Mouse (Mus musculus) adrenal gland, adult 2 months (tissue): ENCODE results near the gene 1700003F12Rik. TPM values are rescaled to one million over a fixed set of nuclear protein-coding genes. Genes with fewer than 3 reads are reported as not detected.

ENCODE experiments used
- DNase-seq: peaks from one replicate; pipeline ENCODE4 v3.0.0; 2021
- polyA plus RNA-seq: library from polyadenylated mRNA; depleted of rRNA; stranded (reverse); fragments of >200 nt; gene quantifications from 2 replicates; pipeline ENCODE4 v1.2.3, GENCODE M21; 2012; rRNA removed
- total RNA-seq, 2 experiments: library from RNA; stranded (reverse); gene quantifications; 2 replicates each; pipeline ENCODE4 v1.2.3; 2021

1700003F12Rik gene
- total and polyA plus RNA-seq, 3 experiments = 1.2 TPM; not detected in 2

GRCm38 (mm10) chr2:154576876-154577743, 30.2 kb downstream of the 1700003F12Rik start:
- DNase-seq = no peak

- DNase-seq = no peak
Observed at GRCm38 (mm10) chr2:154577744-154578067, 30.8 kb downstream of the 1700003F12Rik start.

- no peak for DNase-seq
Observed at GRCm38 (mm10) chr2:154580586-154580985, 33.7 kb downstream of the 1700003F12Rik start.

GRCm38 (mm10) chr2:154581421-154581820, 34.5 kb downstream of the 1700003F12Rik start:
- DNase-seq = no peak

GRCm38 (mm10) chr2:154583906-154584872, 37.3 kb downstream of the 1700003F12Rik start:
- no peak for DNase-seq

- DNase-seq = no peak
Observed at GRCm38 (mm10) chr2:154584931-154585601, 38.2 kb downstream of the 1700003F12Rik start.

GRCm38 (mm10) chr2:154586405-154586804, 39.5 kb downstream of the 1700003F12Rik start:
- DNase-seq = no peak

GRCm38 (mm10) chr2:154589051-154589450, 42.2 kb downstream of the 1700003F12Rik start:
- no peak for DNase-seq

GRCm38 (mm10) chr2:154591239-154591638, 44.4 kb downstream of the 1700003F12Rik start:
- no peak for DNase-seq

- no peak for DNase-seq
Observed at GRCm38 (mm10) chr2:154593025-154593424, 46.1 kb downstream of the 1700003F12Rik start.

- no peak for DNase-seq
Observed at GRCm38 (mm10) chr2:154595775-154596174, 48.9 kb downstream of the 1700003F12Rik start.

- DNase-seq = no peak
Observed at GRCm38 (mm10) chr2:154597399-154597798, 50.5 kb downstream of the 1700003F12Rik start.

Other genes with a start within 250 kb of the 1700003F12Rik start
- not detected for gene Bpifb9b, start 239.9 kb upstream of the 1700003F12Rik start, total RNA-seq
- not detected in 2 replicates for gene Bpifb9b, start 239.9 kb upstream of the 1700003F12Rik start, polyA plus RNA-seq
- gene Cdk5rap1, start 174.1 kb upstream of the 1700003F12Rik start, total RNA-seq = 10 to 100 TPM in 1 of 2 experiments, 1 to 10 TPM in 1; 9.7 to 14.4 TPM
- gene Cdk5rap1, start 174.1 kb upstream of the 1700003F12Rik start, polyA plus RNA-seq = 5.9 and 7.1 TPM in 2 replicates
- gene Snta1, start 139.0 kb upstream of the 1700003F12Rik start, total RNA-seq = 10 to 100 TPM; 19.9 to 29.6 TPM
- 53.6 and 57.1 TPM in 2 replicates for gene Snta1, start 139.0 kb upstream of the 1700003F12Rik start, polyA plus RNA-seq
- gene Cbfa2t2, start 110.6 kb upstream of the 1700003F12Rik start, total RNA-seq = 10 to 100 TPM; 34.5 to 49.1 TPM
- 9.6 and 11.3 TPM in 2 replicates for gene Cbfa2t2, start 110.6 kb upstream of the 1700003F12Rik start, polyA plus RNA-seq
- gene Actl10, start 4.7 kb downstream of the 1700003F12Rik start, total RNA-seq = not detected
- gene Actl10, start 4.7 kb downstream of the 1700003F12Rik start, polyA plus RNA-seq = not detected in 2 replicates
- gene Necab3, start 11.8 kb downstream of the 1700003F12Rik start, total RNA-seq = 1 to 10 TPM; 1.5 to 1.6 TPM
- gene Necab3, start 11.8 kb downstream of the 1700003F12Rik start, polyA plus RNA-seq = 3.3 and 4.3 TPM in 2 replicates
- 1 to 10 TPM; 7.4 to 8.7 TPM for gene E2f1, start 22.8 kb downstream of the 1700003F12Rik start, total RNA-seq
- 12.3 and 14.9 TPM in 2 replicates for gene E2f1, start 22.8 kb downstream of the 1700003F12Rik start, polyA plus RNA-seq
- gene Pxmp4, start 56.6 kb downstream of the 1700003F12Rik start, total RNA-seq = 10 to 100 TPM; 34.7 to 36.6 TPM
- gene Pxmp4, start 56.6 kb downstream of the 1700003F12Rik start, polyA plus RNA-seq = 48.1 and 55.5 TPM in 2 replicates
- gene Zfp341, start 66.2 kb downstream of the 1700003F12Rik start, total RNA-seq = 1 to 10 TPM; 3.0 to 3.6 TPM
- 5.9 and 7.2 TPM in 2 replicates for gene Zfp341, start 66.2 kb downstream of the 1700003F12Rik start, polyA plus RNA-seq
- gene 4930519P11Rik, start 66.4 kb downstream of the 1700003F12Rik start, total RNA-seq = under 1 TPM in 1 of 2 experiments, not detected in 1; 0.66 TPM
- 1.1 and 2.5 TPM in 2 replicates for gene 4930519P11Rik, start 66.4 kb downstream of the 1700003F12Rik start, polyA plus RNA-seq
- gene Chmp4b, start 104.6 kb downstream of the 1700003F12Rik start, total RNA-seq = 100 to 1,000 TPM; 236 to 263 TPM
- 96.3 and 114 TPM in 2 replicates for gene Chmp4b, start 104.6 kb downstream of the 1700003F12Rik start, polyA plus RNA-seq
- not detected for gene Gm14214, start 222.9 kb downstream of the 1700003F12Rik start, total RNA-seq
- gene Gm14214, start 222.9 kb downstream of the 1700003F12Rik start, polyA plus RNA-seq = not detected in 2 replicates
- gene Raly, start 244.0 kb downstream of the 1700003F12Rik start, total RNA-seq = 100 to 1,000 TPM; 193 to 201 TPM
- gene Raly, start 244.0 kb downstream of the 1700003F12Rik start, polyA plus RNA-seq = 295 and 306 TPM in 2 replicates
- not detected for gene a, start 244.3 kb downstream of the 1700003F12Rik start, total RNA-seq
- gene a, start 244.3 kb downstream of the 1700003F12Rik start, polyA plus RNA-seq = 0.58 TPM in 1 of 2 replicates, not detected in the other